Mouse (Mus musculus): ENCODE measurements around the gene Ipcef1.

The Ipcef1 gene

DNA sequence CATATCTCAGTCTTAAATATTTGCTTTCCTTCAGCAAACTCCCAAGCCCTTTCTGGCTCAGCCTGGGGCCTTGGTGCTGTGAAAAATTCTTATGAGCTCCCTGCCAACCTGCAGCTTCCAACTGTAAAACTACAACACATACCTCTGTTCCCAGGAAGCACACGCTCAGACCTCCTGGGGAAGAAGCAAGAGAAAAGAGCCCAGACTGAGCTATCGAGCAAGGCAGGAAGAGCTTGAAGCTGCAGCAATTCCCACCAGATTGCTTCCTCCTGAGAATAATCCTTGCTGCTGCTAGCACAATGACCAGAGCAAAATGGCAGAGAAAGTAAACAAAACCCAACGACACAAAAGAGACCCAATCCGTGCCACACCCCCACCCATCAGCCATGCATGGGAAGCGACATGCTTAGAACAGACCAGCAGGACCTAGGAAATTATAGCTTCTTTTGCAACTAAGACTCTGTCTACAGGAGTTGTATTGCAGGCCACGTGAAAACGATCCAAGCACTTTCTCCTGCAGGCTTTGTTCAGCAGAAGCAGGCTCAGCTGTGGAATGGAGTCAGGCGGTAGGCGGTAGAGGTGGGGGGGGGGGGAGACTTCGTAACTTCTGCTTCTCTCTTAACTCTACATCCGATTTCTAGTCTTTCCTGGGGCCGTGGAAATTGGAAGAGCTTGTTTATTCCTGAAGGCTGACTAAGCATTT, at the start of gene Ipcef1:
Ipcef1 (minus strand) TSS at position 164 of the 703 bp plus-strand sequence.
- DNase-seq = peak in 1 of 2 experiments; percentile 38

DNA sequence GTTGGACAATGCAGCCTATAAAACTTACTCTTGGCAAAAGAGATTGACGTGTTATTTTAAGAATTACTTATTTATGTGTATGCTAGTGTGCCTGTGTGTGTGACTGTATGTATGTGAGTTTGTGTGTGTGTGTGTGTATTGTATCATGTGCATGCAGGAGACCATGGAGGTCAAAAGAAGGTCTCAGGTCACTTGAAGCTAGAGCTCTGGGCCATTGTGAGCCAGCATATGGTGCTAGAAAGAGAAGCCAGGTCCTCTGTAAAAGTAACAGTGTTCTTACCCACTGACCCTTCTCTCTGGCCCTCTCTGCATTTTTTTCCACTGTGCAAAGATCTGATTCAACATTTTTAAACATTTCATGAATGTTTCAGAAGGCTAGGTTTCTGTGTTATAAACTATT, 25.7 kb upstream of the Ipcef1 start:
- DNase-seq = no peak

DNA sequence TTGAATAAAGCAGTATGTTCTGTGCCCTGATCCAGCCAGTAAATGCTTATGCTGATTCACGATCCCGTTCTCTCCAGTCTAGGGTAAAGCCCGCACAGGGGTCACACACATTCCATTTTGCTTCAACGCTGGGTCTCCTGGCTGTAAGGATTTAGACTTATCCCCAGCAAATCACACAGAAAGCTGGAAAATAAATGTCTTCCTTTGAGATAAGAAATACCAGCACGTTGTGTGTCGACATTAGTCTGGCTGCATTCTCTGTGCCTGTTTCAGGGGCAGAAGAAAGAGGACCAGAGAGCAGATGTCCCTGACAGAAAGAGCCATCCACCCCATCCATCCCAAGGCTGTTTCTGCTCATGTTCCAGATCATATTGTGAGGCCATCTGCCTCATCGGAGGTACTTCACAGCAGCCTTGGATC, 25.1 kb upstream of the Ipcef1 start:
- DNase-seq = no peak

DNA sequence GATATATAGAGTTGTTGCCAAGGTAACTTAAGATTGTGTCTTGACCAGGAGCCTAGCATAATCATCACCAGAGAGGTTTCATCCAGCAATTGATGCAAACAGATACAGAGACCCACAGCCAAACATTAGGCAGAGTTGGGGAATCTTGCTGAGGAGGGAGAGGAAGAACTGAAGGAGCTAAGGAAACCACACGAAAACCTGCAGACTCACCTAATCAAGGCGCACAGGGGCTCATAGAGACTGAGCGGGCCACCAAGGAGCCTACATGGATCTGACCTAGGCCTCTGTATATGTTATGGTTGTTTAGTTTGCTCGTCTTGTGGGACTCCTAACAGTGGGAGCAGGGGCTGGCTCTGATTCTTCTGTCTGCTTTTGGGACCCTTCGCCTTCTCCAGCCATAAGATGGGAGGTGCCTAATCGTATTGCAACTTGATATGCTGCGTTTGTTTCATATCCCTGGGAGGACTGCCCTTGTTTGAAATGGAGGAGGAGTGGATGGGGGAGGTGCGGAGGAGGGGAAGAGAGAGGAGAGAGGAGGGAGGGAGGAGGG, 24.5 kb upstream of the Ipcef1 start:
- peak in 1 of 2 experiments; percentile 23 for DNase-seq

DNA sequence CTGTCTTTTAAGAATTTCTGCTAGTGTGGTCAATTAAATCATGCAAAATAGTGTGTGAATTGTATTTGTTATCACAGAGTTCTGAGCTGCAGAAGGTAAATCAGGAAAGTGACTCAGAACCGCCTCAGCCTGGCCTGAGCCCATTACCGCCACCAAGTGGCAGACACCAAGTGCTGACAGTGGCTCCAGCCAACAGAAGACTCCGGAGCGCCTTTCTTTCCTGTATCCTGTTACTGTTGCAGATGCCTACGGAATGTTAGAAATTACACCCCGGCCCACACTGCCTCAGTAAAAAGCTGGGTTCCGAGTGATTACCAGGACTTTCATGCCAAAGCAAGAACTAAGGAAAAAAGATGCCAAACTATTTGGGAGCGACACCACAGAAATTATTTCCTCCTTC, 23.9 kb upstream of the Ipcef1 start:
- peak; percentile 80 for DNase-seq

DNA sequence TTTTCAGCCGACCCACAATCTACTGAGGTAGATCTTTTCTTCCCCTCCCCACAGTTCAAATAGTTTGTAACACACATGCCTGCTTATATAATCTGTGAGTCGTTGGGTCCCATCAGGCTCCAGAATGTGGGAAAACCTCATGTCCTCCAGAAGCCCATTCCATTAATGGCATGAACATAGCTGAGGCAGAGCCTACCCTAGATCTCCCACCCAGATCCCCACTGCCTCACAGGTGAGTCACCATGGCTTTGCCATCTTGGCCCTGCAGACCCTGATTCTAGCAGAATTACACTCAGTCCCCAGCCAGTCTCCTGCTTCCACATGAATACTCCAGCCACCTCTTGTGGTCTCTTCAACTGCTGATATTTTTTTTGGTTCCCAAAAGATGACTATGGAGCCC, 23.4 kb upstream of the Ipcef1 start:
- DNase-seq = no peak

DNA sequence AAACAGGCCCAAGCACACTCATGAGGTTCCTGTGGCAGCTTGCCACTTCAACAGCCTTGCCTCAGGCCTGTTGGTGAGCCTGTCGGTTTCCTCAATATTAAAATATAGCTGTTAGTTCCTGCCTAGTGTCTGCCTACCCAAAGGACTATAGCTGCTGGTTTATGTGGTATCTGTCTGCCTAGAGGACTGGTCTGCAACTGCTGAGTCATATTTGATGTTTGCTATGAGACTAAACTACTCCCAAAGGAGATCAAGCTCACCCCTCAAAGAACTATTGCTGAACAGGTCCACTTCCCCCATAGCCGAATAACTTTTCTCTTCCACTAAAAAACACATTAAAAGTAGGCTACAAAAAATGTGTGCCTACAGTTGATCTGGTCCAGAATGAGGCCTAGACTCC, 22.0 kb upstream of the Ipcef1 start:
- no peak for DNase-seq

DNA sequence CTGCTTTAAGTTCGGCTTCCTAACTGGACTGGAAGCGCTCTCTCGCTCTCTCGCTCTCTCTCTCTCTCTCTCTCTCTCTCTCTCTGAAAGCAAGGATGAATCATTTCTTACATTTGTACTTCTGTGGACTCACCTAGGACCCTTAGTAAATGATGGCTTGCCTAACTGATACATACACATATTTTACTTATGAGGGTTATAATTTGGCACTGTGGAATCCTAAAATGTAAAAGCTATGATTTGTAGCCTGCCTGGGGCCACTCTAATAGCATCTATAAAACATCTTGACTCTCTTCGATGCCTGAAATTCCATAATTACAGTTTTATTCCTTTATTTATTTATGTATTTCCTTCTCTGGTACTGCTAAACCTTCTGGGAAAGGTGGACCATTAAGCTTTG, 18.6 kb upstream of the Ipcef1 start:
- no peak for DNase-seq

DNA sequence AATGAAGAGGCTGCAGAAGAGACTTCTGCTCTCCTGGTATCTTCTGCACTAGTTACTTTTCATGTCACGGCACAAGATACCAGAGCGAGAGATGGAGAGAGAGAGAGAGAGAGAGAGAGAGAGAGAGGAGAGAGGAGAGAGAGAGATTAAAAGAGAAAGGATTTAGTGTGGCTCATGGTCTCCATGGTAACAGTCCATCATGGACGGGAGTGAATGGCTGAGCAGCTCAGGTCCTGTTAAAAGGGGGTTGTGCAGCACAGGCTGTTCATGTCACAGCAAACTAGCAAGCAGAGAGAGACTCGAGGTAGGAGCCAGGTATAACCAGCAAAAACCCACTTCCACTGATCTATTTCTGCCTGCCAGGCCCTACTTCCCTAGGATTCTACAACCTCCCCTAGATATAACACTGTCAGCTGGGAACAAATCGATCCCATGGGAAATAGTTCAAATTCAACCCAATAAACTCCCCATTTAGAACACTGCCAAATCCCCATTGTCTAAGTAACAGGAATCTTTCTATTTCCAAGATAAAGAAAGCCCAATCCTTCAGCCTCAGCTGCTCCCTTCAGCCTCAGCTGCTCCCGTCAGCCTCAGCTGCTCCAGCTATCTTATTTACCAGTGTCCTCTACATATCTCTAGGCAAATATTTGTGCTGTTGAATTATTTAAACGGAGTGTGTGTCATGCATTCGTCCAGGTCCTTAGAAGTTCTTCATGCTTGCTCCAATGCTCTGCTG, 18.0 kb upstream of the Ipcef1 start:
- DNase-seq = no peak

DNA sequence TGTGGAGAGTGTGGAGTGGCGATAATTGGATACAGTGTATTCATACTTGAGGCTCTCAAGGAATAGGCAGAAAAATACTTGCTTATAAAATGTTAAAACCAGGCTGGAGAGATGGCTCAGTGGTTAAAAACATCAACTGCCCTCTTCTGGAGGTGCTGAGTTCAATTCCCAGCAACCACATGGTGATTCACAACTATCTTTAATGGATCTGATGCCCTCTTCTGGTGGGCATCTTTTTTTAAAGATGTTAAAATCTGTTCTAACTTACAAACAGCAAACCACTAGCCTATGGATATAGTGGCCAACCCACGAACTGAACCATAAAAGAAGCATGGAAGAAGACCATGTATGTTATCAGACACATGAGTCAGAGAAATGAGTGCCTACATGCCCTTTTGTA, 16.8 kb upstream of the Ipcef1 start:
- no peak for DNase-seq

DNA sequence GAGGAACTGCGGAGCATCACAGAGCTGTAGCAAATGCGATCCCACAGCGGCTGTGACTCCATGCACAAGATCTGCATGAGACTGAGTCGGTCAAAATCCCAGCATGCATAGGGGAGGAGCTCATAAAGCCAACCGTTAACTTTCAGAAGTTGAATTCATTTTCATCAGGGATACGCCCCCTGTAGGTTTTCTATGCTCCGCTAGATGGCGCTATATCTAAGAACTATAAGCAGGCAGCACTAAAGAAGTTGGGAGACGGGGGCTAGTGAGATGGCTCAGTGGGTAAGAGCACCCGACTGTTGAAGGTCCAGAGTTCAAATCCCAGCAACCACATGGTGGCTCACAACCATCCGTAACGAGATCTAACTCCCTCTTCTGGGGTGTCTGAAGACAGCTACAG, 16.3 kb upstream of the Ipcef1 start:
- no peak for DNase-seq

DNA sequence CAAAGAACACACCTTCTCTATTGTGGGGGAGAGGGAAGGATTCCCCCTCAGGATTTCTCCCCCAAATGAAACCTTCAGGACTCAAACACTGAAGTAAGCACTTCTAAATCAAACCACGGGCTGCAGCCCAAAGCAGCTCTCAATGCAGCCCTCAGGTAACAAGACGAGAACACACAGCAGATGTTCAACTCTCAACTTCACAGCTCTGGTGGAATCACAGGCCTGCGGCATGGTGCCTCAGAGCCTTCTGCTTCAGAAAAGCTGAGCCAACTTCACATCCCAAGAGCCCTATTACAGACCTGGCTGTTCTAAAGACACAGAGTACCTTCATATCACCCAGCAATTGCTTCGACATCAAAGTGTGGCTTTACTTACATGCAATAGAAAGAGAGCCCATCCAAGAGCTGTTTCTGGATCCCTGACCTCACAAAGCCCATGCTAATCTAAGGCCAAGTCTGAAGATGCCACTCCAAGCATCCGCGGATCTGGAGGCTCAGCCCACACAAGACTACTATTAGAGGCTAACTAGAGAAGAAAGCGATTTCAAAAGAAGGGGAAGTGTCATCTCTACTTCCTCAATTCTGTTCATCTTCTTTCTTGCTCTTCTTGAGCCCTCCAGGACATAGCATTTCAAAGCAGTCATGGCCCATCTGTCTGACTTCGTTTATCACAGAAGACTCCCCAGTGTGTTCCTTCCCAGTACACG, 11.6 kb upstream of the Ipcef1 start:
- no peak for DNase-seq

DNA sequence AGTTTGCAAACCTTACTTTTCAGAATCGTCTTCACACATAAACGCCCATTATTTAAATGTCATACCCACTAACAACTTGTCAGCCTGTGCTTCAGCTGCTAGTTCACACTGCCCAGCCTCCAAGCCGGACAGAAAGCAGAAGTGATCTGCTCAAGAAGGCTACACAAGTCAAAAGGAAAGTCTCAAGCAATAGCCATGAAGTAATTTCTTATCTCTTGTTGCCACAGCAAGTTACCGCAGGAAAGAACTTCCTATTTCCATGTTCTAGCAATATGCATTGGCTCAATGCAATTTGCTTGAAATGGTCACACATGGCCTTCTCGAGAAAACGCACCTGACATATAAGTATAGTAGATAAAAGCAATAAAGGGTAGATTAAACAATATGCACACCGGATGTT, 10.7 kb upstream of the Ipcef1 start:
- DNase-seq = no peak

DNA sequence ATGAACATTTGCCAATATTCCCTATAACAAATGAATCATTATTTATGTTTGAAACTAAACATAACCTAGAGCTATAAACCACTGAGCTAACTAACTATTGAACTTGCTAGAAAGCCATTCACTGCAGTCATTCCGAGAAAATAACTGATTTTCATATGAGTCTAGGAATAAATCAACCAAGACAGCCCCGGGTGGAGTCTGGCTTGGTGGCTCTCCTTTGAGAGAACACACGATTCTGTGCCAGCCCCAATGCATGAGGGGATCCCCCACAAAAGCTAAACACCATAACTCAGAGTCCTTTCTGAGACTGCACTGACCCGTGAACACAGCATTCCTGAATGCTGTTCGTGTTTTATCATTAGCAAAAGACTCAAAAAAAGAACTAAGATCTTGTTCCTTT, 8.0 kb upstream of the Ipcef1 start:
- no peak for DNase-seq

DNA sequence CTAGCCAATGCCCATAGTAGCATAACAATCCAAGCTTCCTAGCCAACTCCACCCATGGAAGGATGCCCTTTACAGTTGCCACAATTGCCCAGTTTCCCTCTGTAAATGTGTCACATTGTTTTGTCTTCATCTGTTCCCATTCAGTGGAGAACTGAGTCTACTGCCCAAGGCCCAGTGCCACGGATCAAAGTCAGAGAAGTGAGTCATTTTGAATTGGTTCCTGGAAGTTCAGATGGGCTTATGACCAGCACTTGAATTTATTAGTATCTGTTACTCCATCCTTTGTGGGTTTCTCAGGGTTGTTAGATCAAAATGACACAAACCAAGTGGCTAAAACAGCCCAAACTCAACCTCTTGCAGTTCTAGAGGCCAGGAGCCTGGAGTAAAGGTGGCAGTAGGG, 5.3 kb upstream of the Ipcef1 start:
- no peak for DNase-seq

DNA sequence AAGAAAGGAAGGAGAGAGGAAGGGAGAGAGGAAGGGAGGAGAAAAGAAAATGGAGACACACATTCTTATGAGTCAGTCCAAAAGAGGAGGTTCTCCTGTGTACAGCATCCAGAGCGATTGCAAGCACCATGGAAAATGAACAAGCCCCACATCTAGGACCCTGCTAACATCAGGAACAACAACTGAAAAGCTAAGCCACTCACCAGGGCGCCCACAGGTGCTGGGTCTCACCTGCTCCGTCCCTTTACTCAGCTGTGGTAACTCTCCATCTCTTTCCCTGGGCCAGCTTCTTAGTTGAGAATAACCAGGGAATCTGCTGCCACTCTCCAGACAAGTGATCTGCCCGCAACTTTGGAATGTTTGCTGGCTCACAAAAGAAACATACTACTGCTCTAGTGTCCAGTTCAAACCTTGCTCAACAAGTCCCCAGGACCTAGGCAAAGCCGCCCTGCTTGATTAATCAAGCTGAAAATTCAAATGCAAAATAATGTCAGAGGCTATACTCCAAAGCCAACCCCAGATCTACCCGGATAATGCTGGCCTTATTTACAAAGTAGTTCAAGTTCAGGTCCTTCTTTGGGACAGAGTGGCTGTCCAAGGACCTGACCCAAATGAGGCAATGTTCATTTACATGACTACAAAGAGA, 2.4 kb upstream of the Ipcef1 start:
- peak; percentile 36 to 51 for DNase-seq

DNA sequence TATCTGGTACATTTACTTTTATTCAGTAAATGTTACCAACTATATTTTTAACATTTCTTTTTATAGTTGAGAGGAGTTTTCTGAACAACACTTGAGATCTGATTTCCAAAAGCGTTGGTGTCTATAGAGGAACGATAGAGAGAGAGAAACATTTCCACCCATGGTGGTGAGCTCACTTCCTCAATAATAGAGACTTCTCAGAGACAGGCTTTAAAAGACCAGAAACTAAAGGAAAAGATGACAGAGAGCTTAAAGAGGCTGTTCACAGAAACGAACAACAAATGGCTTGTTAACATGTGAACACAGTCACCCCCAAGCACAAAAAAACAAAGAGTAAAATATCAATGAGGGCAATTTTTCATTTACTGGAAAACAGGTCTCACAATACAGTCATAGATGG, 2.4 kb downstream of the Ipcef1 start:
- DNase-seq = no peak

DNA sequence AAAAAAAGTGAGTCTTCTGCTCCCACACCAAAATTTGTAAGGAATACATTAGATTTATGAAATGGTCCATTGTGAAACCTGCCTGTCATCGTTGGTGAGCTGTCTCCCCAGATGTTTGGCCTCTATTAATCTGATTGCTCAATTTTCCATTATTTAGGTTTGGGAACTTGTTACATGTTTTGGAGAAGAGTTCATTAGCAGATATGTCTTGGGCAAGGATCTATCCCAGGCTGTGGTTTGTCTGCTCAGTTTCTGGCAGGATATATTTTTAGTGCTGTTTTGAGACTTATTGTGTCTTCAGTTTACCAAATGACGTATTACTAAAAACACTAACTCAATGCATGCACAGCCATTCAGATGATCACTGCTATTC, 4.4 kb downstream of the Ipcef1 start:
- no peak for DNase-seq

DNA sequence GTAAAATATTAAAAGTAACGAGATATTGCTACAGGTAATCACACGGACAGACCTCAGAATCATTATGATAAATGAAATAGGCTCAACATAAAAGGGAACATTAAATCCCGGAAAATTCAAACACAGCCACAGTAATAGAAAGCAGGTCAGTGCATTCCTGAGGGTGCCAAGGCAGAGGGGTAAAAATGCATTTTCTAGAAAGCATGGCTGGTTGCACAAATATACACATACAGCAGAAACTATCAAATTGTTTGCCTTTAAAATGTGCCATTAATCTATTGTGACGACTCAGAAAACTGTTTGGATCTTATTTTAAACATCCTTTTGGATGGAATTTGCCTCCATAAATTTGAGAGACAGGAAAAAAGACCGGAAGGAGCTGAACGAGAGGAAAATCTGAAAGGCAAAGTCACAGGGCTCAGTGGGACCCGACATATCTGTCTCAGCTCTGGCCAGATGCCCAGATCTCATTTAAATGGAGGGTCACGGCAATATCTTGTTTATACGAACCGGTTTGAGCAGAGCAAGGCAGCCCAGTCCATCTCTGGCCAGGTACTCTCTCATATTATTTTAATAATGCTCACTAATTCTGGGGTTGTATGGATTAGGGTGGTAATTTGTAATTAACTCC, 4.9 kb downstream of the Ipcef1 start:
- DNase-seq = peak; percentile 63 to 70

DNA sequence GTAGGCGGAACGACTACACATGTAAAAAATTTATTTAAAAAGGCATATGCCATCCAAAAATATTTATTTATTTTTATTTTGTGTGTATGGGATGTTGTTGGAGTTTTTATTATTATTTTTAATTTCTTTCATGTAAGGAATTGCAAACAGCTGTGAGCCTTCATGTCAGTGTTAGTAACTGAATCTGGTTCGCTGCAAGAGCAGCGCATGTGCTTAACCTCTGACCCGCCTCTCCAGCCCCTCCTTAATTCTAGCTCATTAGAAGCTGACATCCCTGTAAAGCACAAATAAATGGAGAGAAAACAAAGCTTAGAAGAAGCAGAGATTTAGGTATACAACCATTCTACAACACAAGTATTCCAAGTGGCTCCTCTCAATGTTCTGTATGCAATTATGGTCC, 8.4 kb downstream of the Ipcef1 start:
- DNase-seq = no peak

DNA sequence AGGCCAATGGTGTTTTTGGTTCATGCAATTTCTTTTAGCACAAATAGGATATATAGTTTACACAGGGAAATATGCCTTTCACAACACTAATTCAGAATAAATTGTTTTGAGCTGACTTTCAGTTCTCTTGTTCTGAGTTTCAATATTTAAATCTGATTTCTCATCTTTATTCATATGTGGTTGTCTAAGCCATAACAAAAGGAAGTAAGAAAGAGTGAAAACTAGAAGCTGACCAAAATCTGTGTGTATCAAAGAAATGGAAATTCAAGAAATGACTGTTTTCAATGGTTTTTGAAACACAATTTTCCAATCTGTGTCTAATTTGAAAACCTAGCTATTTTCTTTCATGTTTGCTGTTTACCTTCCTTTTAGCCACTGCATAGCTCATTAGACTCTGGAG, 11.2 kb downstream of the Ipcef1 start:
- no peak for DNase-seq

DNA sequence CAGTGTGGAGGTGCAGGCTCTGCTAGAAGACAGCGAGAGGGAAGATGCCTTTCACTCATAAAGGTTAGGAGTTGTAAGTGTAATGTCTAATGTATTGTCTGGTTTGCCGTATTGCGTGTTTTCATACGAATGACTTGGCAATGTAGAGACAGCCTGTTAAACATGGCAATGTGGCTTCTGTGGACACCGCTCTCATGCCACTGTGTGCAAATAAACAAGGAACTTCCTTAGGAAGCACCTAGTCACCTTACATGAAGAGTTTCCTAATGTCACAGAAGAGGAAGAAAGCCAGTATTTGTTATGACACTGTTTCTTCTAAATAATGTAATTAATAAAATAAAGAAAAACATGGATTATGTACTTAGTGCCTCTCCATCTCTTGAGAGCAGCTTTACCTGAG, 15.1 kb downstream of the Ipcef1 start:
- DNase-seq = no peak

DNA sequence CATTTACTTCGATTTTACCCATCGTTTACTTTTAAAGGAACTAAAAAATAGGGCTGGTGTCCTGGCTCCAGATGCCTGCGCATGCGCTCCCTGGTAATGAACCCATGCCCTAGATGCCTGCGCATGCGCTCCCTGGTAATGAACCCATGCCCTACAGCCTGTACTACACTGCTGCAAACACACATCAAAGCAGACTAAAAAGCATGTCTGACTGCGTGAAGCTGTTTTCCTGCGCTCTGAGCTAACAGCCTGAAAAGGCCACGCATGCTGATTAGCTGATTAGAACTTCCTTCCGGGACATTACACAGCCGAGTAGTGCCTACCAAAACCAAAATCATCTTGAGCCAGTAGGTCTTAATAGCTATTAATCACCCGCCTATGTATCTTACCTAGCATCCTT, 16.7 kb downstream of the Ipcef1 start:
- DNase-seq = peak in 1 of 2 experiments; percentile 20
